Mouse (Mus musculus): ENCODE data around the gene Tph1. TPM values are rescaled to one million over a fixed set of nuclear protein-coding genes. Genes with fewer than 3 reads are reported as not detected.

Tph1 gene
- total RNA-seq, 4 experiments from 2014 or later: 0.23 to 0.80 (median 0.56) TPM

DNA sequence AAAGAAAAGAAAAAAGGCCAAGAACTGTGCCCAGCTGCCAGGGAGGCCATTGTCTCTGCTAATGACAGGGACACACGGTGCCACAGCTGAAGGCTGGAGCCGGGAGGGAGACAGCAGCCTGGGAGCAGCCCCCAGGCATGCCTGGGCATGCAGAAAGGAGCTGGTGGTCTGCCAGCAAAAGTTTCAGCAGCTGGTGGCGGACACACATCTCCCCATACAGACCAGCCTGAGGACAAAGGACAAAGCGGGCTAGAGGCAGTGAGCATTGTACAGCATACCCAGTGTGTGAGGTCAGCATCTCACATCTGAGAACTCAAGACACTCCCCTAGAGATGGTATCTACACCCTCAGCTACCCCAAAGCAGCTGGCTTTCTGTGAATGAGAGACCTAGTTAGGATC lies 70.3 kb downstream of the Tph1 start:
- no peak for DNase-seq (ENCODE audit: low spot score in 2 of 2)

DNA sequence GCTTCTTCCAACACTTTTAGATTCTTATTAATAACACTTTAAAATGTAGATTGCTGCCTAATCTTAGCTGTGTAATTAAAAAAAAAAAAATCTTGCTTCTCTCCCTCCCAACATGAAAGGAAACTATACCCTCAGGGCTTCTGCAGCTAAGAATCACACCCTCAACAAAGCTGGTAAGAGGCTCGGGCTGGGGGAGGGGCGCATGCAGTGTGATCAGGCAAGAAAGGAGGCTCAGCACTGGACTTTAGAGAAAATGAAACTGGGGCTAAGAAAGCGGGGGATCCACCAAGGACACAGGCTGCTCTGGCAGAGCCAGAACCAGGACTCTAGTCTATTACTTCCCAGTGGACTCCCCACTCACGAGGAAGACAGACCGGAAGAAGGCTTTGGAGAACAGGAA lies 71.2 kb downstream of the Tph1 start:
- DNase-seq (ENCODE audit: low spot score in 2 of 2): no peak

DNA sequence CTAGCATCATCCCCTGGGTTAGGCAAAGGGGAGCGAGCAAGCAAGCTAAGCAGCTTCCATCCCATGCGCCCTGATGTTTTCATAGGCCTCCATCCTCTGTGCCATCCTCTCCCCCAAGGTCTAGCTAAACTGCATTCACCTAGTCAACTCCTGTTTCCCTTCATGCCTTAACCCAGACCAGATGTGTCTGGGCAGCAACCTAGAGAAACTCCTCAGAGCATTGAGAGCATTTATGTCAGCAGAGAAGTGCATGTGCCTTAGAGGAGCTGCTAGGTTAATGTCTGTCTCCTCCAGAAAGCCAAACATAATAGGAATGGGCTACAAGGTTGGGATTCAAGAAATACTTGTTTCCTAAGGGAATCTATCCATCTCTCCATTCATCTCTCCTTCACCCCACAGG lies 75.3 kb downstream of the Tph1 start:
- DNase-seq (ENCODE audit: low spot score in 2 of 2): no peak

Other genes starting within 250 kb of the Tph1 start
- 10 to 100 TPM; 66.3 to 76.8 (median 71.3) TPM for gene Sergef, start 32.7 kb downstream of the Tph1 start, total RNA-seq (2022)
- gene Saal1, start 38.1 kb upstream of the Tph1 start, total RNA-seq (2022): 1 to 10 TPM; 7.4 to 9.9 (median 8.8) TPM
- gene Saa3, start 43.2 kb upstream of the Tph1 start, total RNA-seq (2022): under 1 TPM in 1 of 4 experiments, not detected in 3; 0.40 TPM
- gene Saa4, start 60.1 kb upstream of the Tph1 start, total RNA-seq (2022): not detected
- not detected for gene Saa1, start 70.4 kb upstream of the Tph1 start, total RNA-seq (2022)
- not detected for gene Saa2, start 79.3 kb upstream of the Tph1 start, total RNA-seq (2022)
- 10 to 100 TPM; 13.8 to 19.3 (median 16.5) TPM for gene Hps5, start 123.5 kb upstream of the Tph1 start, total RNA-seq (2022)
- 10 to 100 TPM; 35.7 to 41.7 (median 37.8) TPM for gene Gtf2h1, start 123.6 kb upstream of the Tph1 start, total RNA-seq (2022)
- 100 to 1,000 TPM; 313 to 352 (median 334) TPM for gene Ldha, start 168.9 kb upstream of the Tph1 start, total RNA-seq (2022)
- gene Ldhc, start 188.7 kb upstream of the Tph1 start, total RNA-seq (2022): not detected
- gene Tsg101, start 247.4 kb upstream of the Tph1 start, total RNA-seq (2022): 10 to 100 TPM; 68.8 to 80.3 (median 76.1) TPM